Mouse (Mus musculus) lung, embryonic 15.5 days (tissue): ENCODE results near the gene Blzf1. TPM values are rescaled to one million over a fixed set of nuclear protein-coding genes. Genes with fewer than 3 reads are reported as not detected.

ENCODE experiments used
- ATAC-seq: fragments of 200-750 bp; cut with Nextera tagmentation; 2 replicates; pipeline ENCODE4 v1.8.0; 2017; ENCODE audit warnings: moderate number of reproducible peaks, borderline replicate concordance; ENCODE audit not compliant: low FRiP score, low TSS enrichment; ENCODE audit errors: extremely low read depth
- H3K27ac ChIP-seq: fragments of 300-500 bp; sonication (generic); 2 replicates; pipeline ENCODE4 v1.5.1; 2015; ENCODE audit warnings: moderate library complexity, mild to moderate bottlenecking, inconsistent platforms
- H3K27me3 ChIP-seq: fragments of 300-500 bp; sonication (generic); 2 replicates; pipeline ENCODE4 v1.6.1; 2015; ENCODE audit warnings: inconsistent platforms
- H3K36me3 ChIP-seq: fragments of 300-500 bp; sonication (generic); 2 replicates; pipeline ENCODE4 v1.6.1; 2015; ENCODE audit warnings: inconsistent platforms
- H3K4me1 ChIP-seq: fragments of 300-500 bp; sonication (generic); 2 replicates; pipeline ENCODE4 v1.6.1; 2015; ENCODE audit warnings: inconsistent platforms
- H3K4me2 ChIP-seq: fragments of 300-500 bp; sonication (generic); 2 replicates; pipeline ENCODE4 v1.6.1; 2015; ENCODE audit warnings: inconsistent platforms, mild to moderate bottlenecking, moderate library complexity
- H3K4me3 ChIP-seq: fragments of 300-500 bp; sonication (generic); 2 replicates; pipeline ENCODE4 v1.5.1; 2015; ENCODE audit warnings: mild to moderate bottlenecking, inconsistent platforms
- H3K9ac ChIP-seq: fragments of 300-500 bp; sonication (generic); 2 replicates; pipeline ENCODE4 v1.6.1; 2015; ENCODE audit warnings: inconsistent platforms
- H3K9me3 ChIP-seq: fragments of 300-500 bp; sonication (generic); 2 replicates; pipeline ENCODE4 v1.6.1; 2016; ENCODE audit warnings: inconsistent platforms
- WGBS: fragments of 180-500 bp; shearing (Covaris S2); methylation state at CpG from one replicate; pipeline ENCODE4 v1.1.7; 2015; 5-methylcytosine and 5-hydroxymethylcytosine counted together
- polyA plus RNA-seq: library from polyadenylated mRNA; unstranded; fragments of >200 nt; fragmentation: Nextera tagmentation; extraction: Ambion mirVana; gene quantifications from 2 replicates; pipeline ENCODE4 v1.2.1, GENCODE M21; 2015

The Blzf1 gene
- polyA plus RNA-seq, 1 experiment from 2014 or later, result 32.4 TPM

DNA sequence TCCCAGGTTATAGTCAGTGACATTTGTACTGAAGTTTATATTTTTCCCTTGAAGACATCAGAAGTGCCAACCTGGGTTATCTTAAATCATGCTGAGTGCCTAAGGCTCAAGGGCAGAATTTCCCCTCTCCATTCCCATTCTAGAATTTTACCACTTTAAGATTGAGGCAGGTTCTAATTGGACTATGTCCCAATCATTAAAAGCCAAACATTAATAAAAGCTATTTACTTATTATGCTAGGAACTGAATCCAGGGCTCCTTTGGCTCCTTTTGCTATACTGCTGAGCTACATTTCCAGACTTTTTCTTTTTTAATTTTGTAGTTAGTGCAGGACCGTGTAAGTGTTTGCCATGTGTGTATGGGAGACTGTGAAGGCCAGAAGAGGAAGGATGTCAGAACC lies 55.9 kb downstream of the Blzf1 start:
- no peaks in the 10 kb centered on the region for H3K9me3 ChIP-seq
- no peak overlapping the region for H3K9ac ChIP-seq
- H3K36me3 ChIP-seq, result no peaks in the 10 kb centered on the region
- 90% methylated on average over 1 of the region's 1 CpGs for WGBS
- H3K4me3 ChIP-seq, result no peak overlapping the region
- no peak for ATAC-seq
- H3K27ac ChIP-seq, result no peak overlapping the region
- H3K4me2 ChIP-seq, result no peak overlapping the region
- no peaks in the 10 kb centered on the region for H3K27me3 ChIP-seq
- peaks cover 27% of the 10 kb centered on the region for H3K4me1 ChIP-seq

GRCm38 (mm10) chr1:164250391-164251150 lies 56.7 kb downstream of the Blzf1 start:
- H3K4me2 ChIP-seq, result peak overlapping the region; percentile 86
- peak overlapping the region; percentile 71 for H3K4me3 ChIP-seq
- no peaks in the 10 kb centered on the region for H3K27me3 ChIP-seq
- H3K27ac ChIP-seq, result no peak overlapping the region
- H3K9ac ChIP-seq, result 0 out of 2 replicates have a peak overlapping the region, but pooled peaks have one; percentile 60
- no peaks in the 10 kb centered on the region for H3K9me3 ChIP-seq
- H3K36me3 ChIP-seq, result no peaks in the 10 kb centered on the region
- ATAC-seq, result no peak
- peaks cover 27% of the 10 kb centered on the region for H3K4me1 ChIP-seq
- 49% methylated on average over 8 of the region's 8 CpGs for WGBS

- WGBS, result under 1% methylated on average over 33 of the region's 33 CpGs
- H3K4me2 ChIP-seq, result peak overlapping the region; percentile 86
- peaks cover 27% of the 10 kb centered on the region for H3K4me1 ChIP-seq
- peak overlapping the region; percentile 60 for H3K9ac ChIP-seq
- peak; percentile 28 for ATAC-seq
- H3K9me3 ChIP-seq, result no peaks in the 10 kb centered on the region
- no peaks in the 10 kb centered on the region for H3K27me3 ChIP-seq
- peak overlapping the region; percentile 71 for H3K4me3 ChIP-seq
- no peaks in the 10 kb centered on the region for H3K36me3 ChIP-seq
- H3K27ac ChIP-seq, result peak overlapping the region; percentile 69
Measured at GRCm38 (mm10) chr1:164249332-164249711, 58.0 kb downstream of the Blzf1 start.

- H3K4me3 ChIP-seq, result peak within 1 kb of the TSS; percentile 71
- WGBS, result 1% methylated on average over 39 of the region's 79 CpGs
- peak within 1 kb of the TSS; percentile 86 for H3K4me2 ChIP-seq
- ATAC-seq, result peak; percentile 96
- H3K9ac ChIP-seq, result peak within 1 kb of the TSS; percentile 60
- H3K27ac ChIP-seq, result peak within 1 kb of the TSS; percentile 94
- H3K4me1 ChIP-seq, result peaks cover 27% of the 10 kb centered on the region
- no peaks in the 10 kb centered on the region for H3K27me3 ChIP-seq
- no peaks in the 10 kb centered on the region for H3K9me3 ChIP-seq
- H3K36me3 ChIP-seq, result no peaks in the 10 kb centered on the region
Measured at GRCm38 (mm10) chr1:164248465-164249331, 58.6 kb downstream of the Blzf1 start, which contains the start of gene Slc19a2. Slc19a2 (plus strand) TSS chr1:164249046.

GRCm38 (mm10) chr1:164247971-164248370 lies 59.3 kb downstream of the Blzf1 start:
- 17% methylated on average over 10 of the region's 10 CpGs for WGBS
- H3K4me3 ChIP-seq, result peak overlapping the region; percentile 71
- H3K9me3 ChIP-seq, result no peaks in the 10 kb centered on the region

DNA sequence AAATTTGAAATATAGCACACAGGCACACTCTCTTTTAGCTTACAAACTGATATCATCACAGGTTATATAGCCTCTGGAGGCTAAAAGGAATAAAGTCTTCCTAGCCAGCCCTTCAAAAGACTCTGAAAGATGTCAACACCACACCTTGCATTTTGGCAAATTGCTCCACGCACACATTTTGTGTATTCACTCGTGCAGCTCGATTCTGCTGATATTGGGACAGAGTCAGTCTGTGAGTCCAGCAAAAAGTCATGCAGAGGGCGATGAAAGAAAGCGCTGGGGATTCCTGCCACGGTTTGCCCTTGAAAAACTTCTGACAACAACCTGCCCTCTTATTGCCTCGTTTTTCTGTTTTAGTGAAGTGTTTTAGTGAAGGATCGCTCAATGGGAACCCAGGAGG lies 59.8 kb downstream of the Blzf1 start:
- Histone ChIP-seq H3K9ac (no peak overlapping the region), H3K27me3 (no peaks in the 10 kb centered on the region), H3K4me2 (peak overlapping the region; percentile 86), H3K4me3 (no peak overlapping the region), H3K27ac (peak overlapping the region; percentile 94; the same call in 1 of the 2 replicates), H3K36me3 (no peaks in the 10 kb centered on the region), H3K9me3 (no peaks in the 10 kb centered on the region), H3K4me1 (peaks cover 22% of the 10 kb centered on the region)
- ATAC-seq, result no peak
- WGBS, result 41% methylated on average over 8 of the region's 8 CpGs

More at GRCm38 (mm10) chr1:164247971-164248370, 59.3 kb downstream of the Blzf1 start:
- Histone ChIP-seq H3K4me2 (peak overlapping the region; percentile 86), H3K36me3 (no peaks in the 10 kb centered on the region), H3K9ac (peak overlapping the region; percentile 55; the same call in 1 of the 2 replicates), H3K27ac (peak overlapping the region; percentile 94), H3K4me1 (peaks cover 27% of the 10 kb centered on the region), H3K27me3 (no peaks in the 10 kb centered on the region)
- no peak for ATAC-seq

DNA sequence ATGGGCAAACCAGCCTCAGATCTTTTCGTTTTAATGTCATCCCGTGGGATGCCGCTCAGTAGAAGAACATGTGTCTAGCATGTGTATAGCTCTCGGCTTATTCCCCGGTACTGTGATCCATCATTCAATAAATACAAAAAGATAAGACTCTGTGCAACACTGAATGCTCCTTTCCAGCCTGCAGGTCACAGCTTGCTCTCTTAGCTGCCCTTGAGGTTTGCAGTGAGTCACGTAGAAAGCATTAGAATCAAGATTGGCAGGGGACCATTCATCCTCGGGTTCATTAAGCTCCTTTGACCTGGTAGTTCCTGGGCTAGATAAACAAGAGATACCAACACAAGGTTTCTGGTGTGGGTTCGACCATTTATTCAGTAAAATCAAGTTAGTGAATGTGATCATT lies 64.5 kb downstream of the Blzf1 start:
- no peak overlapping the region for H3K4me2 ChIP-seq
- no peak overlapping the region for H3K9ac ChIP-seq
- H3K4me1 ChIP-seq, result peaks cover 4% of the 10 kb centered on the region
- 51% methylated on average over 8 of the region's 8 CpGs for WGBS
- no peak overlapping the region for H3K4me3 ChIP-seq
- H3K27ac ChIP-seq, result no peak overlapping the region
- ATAC-seq, result no peak
- H3K9me3 ChIP-seq, result no peaks in the 10 kb centered on the region
- H3K36me3 ChIP-seq, result no peaks in the 10 kb centered on the region
- H3K27me3 ChIP-seq, result no peaks in the 10 kb centered on the region

DNA sequence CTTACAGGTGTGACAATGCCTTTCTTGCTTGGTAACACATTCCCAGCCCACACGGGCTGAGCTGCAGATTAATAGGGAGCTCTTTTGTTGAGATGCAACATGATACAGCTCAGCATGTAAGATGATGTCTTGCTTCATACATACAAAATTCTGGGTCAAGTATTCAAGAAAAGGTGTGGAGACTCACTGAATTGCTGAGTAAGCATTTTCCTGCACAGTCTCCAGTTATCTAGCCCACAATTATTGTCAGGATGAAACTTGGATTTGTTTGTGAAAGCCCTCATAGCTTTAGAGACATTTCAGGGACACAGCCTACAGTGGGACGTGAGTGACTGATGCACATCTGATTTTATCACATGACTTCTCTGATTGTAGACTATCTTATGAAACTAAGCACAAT lies 65.8 kb downstream of the Blzf1 start:
- H3K9me3 ChIP-seq, result no peaks in the 10 kb centered on the region
- H3K36me3 ChIP-seq, result no peaks in the 10 kb centered on the region
- H3K9ac ChIP-seq, result no peak overlapping the region
- no peak overlapping the region for H3K27ac ChIP-seq
- H3K27me3 ChIP-seq, result no peaks in the 10 kb centered on the region
- no peak overlapping the region for H3K4me3 ChIP-seq
- H3K4me2 ChIP-seq, result no peak overlapping the region
- H3K4me1 ChIP-seq, result no peaks in the 10 kb centered on the region
- 84% methylated on average over 2 of the region's 2 CpGs for WGBS
- ATAC-seq, result no peak

Other genes with a start within 250 kb of the Blzf1 start
- gene Sell, start 245.5 kb downstream of the Blzf1 start, polyA plus RNA-seq, result 1.8 and 6.3 TPM in 2 replicates
- 0.06 and 0.37 TPM in 2 replicates for gene Selp, start 192.2 kb downstream of the Blzf1 start, polyA plus RNA-seq
- 0.20 and 0.30 TPM in 2 replicates for gene F5, start 155.7 kb downstream of the Blzf1 start, polyA plus RNA-seq
- gene Slc19a2, start 58.4 kb downstream of the Blzf1 start, polyA plus RNA-seq, result 7.5 and 8.0 TPM in 2 replicates
- gene Ccdc181, start 31.9 kb downstream of the Blzf1 start, polyA plus RNA-seq, result 8.1 and 8.3 TPM in 2 replicates
- 43.4 and 44.1 TPM in 2 replicates for gene Nme7, start 3.4 kb downstream of the Blzf1 start, polyA plus RNA-seq
- 81.1 and 98.2 TPM in 2 replicates for gene Atp1b1, start 150.9 kb upstream of the Blzf1 start, polyA plus RNA-seq